Mouse (Mus musculus) left cerebral cortex, postnatal 10 days (tissue): ENCODE measurements around the gene Ftsj1. TPM values are rescaled to one million over a fixed set of nuclear protein-coding genes. Genes with fewer than 3 reads are reported as not detected.

Source experiments
- DNase-seq, 2 experiments: peaks; one replicate each; pipeline ENCODE4 v3.0.0; 2021 to 2022; ENCODE audit warnings: low spot score in 2 of 2, mixed read lengths in 1 of 2; ENCODE audit errors: extremely low spot score in 1 of 2
- intact Hi-C: fragments of 180-260 bp; cut with DNase I; formaldehyde crosslinking; loops from one replicate; pipeline ENCODE4 v1.15.1; 2025
- total RNA-seq, 2 experiments: library from RNA; stranded (reverse); gene quantifications; 2 replicates each; pipeline ENCODE4 v1.2.3; 2021

Gene Ftsj1
- total RNA-seq, 2 experiments from 2014 or later = 22.9 to 27.5 TPM

DNA sequence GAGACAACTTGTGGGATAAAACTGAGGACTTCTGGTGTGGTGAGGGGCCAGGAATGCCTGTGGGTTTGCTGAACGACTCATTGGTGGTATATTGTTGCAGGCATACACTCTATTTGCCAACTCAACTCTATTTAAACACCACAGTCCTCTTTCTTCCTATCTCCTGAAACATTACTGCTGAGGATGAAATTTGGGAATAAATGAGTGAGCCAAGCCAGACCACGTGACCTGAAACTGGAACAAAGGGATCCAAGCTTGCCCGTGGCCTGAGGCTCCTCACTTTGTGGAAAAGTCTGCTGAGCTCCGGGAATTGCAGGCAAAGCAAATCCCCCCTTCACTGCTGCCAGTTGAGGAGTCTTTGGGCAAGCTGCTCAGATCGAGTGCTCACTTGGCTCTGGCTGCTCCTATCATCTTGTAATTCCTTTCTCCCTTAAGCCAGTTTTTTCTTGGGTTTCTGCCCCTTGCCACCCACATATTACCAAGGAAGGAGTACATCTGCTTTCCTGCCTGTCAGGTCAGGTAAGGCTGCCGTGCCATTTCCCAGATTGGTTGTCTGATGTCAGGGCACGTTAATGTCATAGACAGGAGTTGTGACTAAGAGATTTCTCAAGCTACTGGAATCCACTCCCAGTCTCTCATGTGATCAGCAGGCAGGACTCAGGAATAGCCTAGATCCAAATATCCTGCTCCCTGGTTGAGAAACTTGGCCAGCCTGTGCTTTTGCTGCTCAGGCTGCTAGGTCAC is 29.4 kb downstream of the Ftsj1 start:
- peak in 1 of 2 experiments; percentile 11 for DNase-seq
- intact Hi-C loops = no loop called here

DNA sequence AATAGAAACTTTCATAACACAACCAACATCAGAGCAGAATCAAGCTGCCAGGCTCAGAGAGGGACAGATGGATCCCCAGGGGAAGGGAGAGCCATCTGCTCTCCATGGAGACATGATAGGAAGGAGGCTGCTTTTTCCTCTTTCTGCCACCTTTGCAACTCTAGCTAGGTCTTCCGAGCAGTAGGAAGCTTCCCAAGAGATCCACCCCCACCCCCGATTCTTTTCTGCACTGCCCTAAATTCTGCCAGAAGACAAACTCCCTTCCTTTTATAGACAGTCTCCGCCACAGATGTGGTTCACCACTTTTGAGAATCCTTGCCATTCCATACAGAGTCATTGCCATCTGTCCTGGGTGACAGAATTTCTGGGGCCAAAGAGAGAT is 29.9 kb downstream of the Ftsj1 start:
- intact Hi-C loops = no loop called here

DNA sequence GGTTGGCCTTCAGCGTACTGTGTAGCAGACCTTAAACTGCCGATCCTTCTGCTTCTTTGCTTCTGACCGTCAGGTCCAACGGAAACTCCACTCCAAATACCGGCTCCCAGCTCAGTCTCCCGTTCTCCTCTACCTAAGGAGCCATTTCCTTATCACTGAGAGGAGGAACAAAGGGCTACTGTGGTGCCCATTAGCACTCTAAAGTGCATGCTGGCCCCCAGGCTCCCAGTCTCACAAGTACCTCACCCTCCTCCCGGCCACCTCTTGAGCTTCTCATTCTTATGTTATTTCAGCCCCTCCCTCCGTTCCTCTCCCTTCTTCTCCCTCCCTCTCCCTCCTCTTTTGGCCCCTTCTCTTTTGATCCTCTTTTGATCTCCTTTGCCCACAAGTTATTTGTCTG is 32.6 kb downstream of the Ftsj1 start:
- no peak for DNase-seq
- intact Hi-C loops = no loop called here

More for the DNA sequence above, 29.9 kb downstream of the Ftsj1 start:
- peak in 1 of 2 experiments; percentile 24 for DNase-seq

DNA sequence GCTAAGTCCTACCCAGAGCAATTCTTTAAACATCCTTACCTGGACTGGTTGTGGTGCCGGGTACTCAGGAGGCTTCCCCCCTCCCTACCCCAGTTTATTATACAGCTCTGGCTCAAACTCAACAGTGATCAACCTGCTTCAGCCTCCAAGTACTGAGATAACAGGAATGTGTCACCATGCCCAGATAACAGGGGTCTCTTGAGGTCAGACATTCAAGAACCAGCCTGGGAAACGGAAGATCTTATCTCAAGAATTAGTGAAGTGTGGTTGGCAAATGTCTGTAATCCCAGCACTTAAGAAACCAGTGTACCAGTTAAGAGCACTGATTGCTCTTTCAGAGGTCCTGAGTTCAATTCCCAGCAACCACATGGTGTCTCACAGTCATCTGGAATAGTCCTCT is 34.1 kb downstream of the Ftsj1 start:
- intact Hi-C loops = no loop called here
- DNase-seq = no peak

DNA sequence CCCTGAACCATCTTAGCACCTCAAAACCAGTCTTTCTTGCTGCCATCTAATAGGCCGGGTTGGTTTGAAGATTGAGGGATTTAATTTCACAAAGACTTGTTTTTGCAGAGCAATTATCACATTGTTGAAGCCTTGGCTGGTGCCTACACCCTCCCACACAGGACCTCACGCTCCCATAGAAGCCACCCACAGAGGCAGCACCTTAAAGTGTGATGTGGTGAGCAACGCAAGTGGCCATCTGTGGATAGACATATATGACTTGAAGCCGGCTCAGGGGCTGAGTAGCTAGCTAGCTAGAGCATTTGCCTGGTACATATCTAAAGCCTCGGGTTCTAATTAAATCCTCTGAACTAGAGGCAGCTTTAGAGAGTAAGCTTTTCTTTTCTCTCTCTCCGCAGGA is 34.8 kb downstream of the Ftsj1 start:
- intact Hi-C loops = no loop called here
- DNase-seq = no peak

DNA sequence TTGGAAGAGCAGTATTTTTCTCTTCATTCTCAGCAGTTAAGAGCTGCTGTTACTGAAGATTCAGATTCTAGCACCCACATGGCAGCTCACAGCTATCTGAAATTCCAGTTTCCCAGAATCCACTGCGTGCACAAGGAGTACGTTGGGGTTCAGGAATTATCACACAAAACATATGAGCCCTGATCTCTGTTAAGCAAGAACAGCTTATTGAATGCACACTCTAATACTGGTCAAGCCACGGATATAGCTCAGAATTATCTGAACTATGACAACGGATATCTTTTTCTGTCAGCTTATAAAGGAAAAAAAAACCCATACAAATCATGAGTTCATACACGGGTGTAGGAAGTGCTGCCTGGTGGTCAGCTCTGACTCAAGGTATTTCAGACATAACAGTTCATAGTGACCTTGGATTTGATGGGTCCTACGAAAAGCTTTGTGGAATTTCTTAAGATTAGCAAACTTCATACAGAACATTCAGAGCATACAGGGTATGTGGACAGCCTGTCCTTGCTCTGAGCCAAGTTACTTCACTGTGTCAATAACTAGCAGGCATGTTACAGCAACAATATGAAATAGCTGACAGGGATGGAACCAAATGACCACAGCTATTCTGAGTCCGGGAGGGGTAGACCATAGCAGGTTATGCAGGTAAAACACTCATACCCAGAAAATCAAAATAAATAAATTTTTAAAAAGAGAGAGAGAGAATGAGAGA is 40.6 kb downstream of the Ftsj1 start:
- intact Hi-C loops = no loop called here
- DNase-seq = no peak

DNA sequence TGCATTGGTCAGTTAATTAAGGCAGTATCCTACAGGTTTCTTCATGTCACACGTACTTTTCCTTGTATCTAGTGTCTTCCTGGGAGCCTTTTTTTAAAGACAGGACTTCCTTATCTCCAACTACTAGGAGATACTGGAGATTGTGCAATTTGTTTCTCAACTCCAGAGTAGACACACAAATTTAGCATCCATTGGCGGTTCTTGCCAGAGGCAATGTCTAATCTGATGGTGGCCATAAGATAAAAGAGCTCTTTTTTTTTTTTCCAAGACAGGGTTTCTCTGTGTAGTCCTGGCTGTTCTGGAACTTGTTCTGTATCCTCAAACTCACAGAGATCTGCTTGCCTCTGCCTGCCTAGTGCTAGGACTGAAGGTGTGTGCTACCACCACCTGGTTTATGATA is 42.5 kb downstream of the Ftsj1 start:
- no peak for DNase-seq
- intact Hi-C loops = loop anchor here (5.0 kb wide), 1 partner anchor 38 kb away; no protein-coding TSS in a partner anchor

DNA sequence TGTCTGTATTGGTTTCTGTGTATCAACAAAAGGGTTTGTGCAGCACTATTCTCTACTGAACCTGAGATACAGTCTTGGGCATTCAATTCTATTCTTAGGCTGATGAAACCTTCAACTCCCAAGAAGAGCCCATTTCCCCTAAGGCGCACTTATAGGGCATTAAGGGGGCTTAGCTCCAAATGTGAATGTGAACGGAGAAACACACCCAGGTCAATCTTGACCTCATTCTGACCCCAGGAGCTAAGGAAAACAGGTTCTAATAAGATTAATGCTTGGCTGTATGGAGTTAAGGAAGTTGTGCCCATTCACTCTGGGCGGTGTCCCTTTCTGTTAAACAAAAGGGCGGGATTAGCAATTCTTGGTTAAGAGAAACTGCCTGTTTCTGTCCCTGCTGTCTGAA is 45.0 kb downstream of the Ftsj1 start:
- intact Hi-C loops = loop anchor here (5.0 kb wide), 1 partner anchor 40 kb away; no protein-coding TSS in a partner anchor
- DNase-seq = no peak

DNA sequence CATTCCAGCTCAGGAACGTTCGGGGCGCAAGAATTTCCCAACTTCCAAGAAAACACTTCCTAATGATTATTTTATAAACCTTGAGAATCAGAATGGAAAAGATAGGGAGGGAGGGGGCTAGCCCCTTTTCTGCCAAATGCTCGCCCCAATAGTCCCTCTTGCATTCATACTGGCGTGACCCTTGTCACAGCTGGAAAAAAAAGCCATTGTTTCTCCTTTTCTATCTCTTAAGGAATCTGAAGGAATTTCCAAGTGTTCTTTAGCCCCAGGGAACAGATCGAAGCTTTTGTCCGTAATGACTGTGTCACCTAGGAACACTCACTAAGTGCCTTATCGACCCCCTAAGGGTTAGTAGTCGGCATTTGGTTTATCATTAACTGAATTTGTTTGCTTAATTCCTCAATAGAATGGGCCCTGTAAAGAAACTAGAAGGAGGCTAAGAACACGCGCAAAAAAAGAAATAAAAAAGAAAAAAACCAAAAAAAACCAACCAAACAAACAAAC is 45.5 kb downstream of the Ftsj1 start:
- intact Hi-C loops = loop anchor here (5.0 kb wide), 1 partner anchor 41 kb away; no protein-coding TSS in a partner anchor

DNA sequence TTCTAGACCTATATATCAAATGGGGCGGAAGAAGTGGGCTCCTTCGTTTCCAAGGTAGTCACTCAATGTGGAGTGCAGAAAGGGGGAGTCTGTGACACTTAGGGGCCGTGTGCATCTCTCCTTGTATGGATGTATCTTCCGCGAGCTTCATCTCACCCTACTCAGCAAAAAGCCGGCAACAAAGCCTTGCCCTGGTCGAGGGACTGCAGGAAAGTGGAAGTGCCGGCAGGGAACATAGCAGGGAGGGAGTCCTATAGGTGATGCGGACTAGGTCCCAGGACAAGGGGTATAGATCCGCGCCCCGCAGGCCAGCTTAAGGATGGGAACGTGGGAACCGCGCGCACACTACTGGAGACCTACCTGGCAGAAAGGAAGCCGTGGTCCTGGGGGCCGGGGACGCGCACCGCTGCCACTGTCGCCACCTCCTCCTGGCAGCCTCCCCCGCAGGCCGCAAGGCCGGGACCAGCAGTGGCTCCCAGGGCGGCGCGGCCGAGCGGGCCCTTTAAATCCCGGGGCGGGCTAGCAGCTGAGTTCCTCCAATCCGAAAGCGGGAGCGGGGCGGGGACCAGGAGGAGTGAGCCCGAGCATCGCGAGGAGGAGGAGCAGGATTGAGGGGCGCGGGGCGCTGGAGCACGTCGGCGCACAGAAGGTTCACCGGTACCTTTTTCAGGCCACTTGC is 46.1 kb downstream of the Ftsj1 start, which contains the start of gene Porcn:
Porcn (minus strand) TSS at position 511 of the 679 bp plus-strand sequence.
- DNase-seq = peak; percentile 75 to 91
- intact Hi-C loops = loop anchor here (5.0 kb wide), 1 partner anchor 41 kb away; no protein-coding TSS in a partner anchor

More for the DNA sequence above, 45.5 kb downstream of the Ftsj1 start:
- no peak for DNase-seq

DNA sequence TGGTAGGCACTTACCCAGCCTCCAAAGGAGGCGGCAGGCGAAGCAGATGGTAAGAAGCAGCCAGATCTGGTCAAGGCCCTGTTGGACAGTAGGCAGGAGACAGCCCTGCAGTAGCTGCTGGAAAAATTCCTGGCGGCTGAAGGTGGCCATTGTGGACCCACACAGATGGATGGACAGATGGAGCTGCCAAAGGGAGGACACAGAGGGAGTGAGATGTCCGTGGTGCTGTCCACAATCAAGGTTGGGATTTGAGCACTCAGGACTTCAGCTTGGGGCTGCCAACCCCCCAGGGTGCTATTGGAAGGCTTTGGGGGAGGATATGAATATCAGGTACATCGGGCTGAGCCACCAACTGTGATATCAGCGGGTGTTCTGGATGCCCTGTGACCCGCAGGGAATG is 46.7 kb downstream of the Ftsj1 start:
- DNase-seq = no peak
- intact Hi-C loops = loop anchor here (5.0 kb wide), 1 partner anchor 42 kb away; no protein-coding TSS in a partner anchor

DNA sequence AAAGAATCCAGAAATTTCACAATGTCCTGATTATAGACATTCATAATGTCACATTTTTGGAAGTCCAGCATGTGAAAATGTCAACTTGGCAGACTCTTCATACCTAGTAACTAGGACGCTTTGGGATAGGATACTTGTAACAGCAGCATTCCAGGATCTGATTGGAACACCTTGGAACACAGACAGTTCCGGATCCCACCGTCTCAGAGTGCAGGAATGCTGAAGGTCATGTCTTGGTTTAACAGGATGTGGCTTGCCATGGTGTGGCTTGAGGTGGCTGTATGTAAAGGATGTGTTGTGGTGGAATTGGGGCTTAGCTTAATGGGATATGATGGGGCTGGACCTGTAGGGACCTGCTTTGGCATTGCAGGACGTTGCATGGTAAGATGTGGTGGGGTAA is 47.1 kb downstream of the Ftsj1 start:
- intact Hi-C loops = loop anchor here (5.0 kb wide), 1 partner anchor 42 kb away; no protein-coding TSS in a partner anchor
- no peak for DNase-seq

DNA sequence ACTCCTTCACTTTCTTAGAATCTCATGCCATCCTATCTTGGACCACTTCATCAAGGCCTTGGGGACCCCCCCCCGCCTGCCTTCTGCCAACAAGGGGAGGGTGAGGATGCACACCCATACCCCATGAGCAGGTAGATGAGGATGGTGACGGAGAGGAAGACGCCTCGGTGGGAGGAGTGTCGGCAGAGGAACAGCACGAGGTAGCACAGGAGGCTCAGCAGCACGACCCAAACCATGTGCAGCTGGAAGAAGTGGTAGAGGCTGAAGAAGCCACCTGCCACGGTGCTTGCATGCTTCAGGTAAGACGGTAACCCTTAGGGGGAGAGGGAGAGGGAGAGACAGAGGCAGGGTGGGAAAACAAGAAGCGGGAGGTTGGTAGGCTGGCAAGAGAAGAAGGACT is 48.1 kb downstream of the Ftsj1 start:
- intact Hi-C loops = no loop called here
- no peak for DNase-seq

DNA sequence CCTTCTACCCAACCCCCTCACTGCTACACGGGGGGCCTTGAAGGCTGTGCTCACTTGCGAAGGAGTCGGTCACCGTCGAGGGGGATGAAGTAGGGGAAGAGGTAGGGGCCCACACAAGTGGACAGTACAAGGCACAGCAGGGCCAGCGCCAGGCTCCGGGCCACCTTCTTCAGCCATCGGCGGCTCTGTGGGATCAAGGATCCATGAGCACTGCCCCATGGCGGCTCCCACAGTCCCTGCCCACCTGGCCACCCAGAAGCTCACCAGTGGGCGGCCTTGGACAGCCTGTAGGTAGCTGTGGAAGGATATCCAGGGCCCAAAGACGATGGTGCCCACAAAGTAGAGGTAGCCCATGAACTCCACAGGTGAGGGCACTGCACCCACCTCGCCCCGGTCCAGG is 49.1 kb downstream of the Ftsj1 start:
- no peak for DNase-seq
- intact Hi-C loops = no loop called here

DNA sequence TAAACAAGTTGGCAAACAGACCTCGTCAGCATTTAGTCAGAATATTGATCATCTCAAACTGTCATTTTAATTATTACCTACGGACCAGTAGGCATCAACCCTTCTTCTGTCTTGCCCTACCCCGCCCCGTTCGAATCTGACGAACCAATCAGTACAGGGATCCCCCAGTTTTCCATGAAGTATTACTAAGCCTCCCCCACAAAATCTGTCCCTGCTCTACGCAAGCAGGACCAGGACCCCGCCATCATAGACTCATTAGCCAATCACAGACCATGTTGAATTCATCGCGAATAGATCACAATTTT is 58.8 kb downstream of the Ftsj1 start, which contains the start of gene Ebp:
Ebp (minus strand) TSS at position 94 of the 305 bp plus-strand sequence.
- intact Hi-C loops = no loop called here
- DNase-seq = peak in 1 of 2 experiments; percentile 16

DNA sequence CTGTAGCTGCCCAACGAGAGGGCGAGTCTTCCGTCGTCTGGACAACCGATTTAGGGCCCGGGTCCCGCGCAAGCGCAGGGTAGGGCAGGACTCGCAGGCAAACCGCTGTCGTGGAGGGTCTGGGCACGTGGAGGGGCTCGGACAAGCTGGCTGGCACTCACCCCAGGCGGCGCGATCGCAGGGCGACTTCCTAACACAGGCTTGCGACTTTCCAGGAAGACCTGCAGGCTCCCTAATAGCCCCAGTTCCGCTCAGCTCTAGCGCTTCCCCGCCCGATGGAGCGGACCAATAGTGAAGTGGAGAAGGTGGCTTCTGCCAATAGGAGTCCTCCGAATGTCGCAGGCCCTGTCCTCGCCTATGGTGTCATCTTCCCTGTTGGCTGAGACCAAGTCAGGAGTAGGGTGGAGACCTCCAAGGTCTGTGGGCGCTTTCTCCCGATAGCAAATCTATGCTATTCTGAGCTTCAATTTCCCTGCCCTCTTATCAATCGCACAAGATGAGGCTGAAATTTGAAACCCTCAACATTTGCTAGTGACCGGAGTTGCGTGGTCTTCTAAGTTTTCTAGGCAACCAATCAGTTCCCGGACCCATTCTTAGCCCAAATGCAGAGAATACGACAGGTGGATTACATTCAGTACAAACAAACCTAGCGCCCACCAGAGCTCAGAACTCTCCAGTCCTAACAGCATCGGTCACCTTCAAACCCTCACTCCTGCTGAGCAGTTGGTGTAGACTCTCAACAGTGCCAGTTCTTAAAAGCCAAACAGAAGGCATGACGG is 59.4 kb downstream of the Ftsj1 start:
- peak; percentile 74 to 82 for DNase-seq
- intact Hi-C loops = no loop called here

DNA sequence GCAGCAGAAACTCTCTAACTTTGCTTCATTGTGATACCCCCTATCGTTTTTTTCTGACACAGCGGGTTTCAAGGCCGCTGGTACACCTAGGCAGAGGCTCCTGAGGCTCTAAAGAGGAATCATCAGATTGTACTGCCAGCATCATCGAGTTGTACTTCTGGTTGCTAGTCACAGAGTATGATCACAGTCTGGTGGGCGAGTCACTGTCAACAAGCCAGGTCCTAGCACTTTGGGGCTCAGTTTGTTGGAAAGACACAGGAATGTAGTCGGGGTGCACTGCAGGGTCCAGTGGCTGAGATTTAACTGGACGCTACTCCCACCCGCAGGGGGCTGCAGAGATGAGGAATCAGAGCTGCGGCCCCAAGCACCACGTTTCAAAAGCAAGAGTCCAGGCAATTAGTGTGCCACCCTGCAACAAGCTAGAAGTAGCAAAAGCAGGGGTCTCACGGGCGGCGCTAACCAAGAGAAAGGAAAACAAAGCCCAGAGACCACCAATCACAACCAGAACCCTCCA is 60.0 kb downstream of the Ftsj1 start:
- intact Hi-C loops = no loop called here
- DNase-seq = no peak
